Mouse (Mus musculus): ENCODE data around the gene Spata21.

Spata21 gene

GRCm38 (mm10) chr4:141158609-141159008 lies 70.5 kb downstream of the Spata21 start:
- DNase-seq (ENCODE audit: low read depth), result no peak

- DNase-seq (ENCODE audit: low read depth), result no peak
These were observed 71.0 kb downstream of the Spata21 start for GRCm38 (mm10) chr4:141159093-141159492.

DNA sequence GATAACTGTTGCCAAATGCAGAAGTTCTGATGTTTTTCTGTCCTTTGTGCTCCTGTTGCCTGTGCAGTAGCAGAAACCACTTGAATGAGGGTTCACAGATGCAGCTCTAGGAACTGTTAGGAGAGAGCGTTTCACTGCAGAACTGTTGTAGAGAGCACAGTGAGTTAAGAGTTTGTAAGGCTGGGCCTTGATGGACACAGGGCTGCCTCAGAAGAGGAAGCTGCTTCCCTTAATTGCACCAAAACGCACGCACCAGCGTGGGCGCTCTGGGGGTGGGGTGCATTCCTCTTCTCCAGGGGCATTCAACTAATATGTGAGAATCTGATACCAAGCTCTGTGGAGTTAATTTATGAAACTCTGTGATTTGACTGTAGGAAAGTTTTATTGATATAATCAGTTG lies 71.5 kb downstream of the Spata21 start:
- peak; percentile 22 for DNase-seq (ENCODE audit: low read depth)

- peak; percentile 53 for DNase-seq (ENCODE audit: low read depth)
These were observed 72.1 kb downstream of the Spata21 start for GRCm38 (mm10) chr4:141160193-141160592.

GRCm38 (mm10) chr4:141161699-141162208 lies 73.6 kb downstream of the Spata21 start:
- DNase-seq (ENCODE audit: low read depth), result peak; percentile 25

Data from 416B (cell line).